Mouse (Mus musculus) spleen, postnatal 14 days (tissue): ENCODE measurements around the gene Lrrc10.
"Not testable (repeated sequence)": the region's sequence is repeated elsewhere in the genome, so short reads cannot be mapped to it uniquely, and the experiment has no call there.

Source experiments
- DNase-seq, 2 experiments: peaks; one replicate each; pipeline ENCODE4 v3.0.0; 2021 to 2022; ENCODE audit warnings: low spot score in 2 of 2

The Lrrc10 gene

GRCm38 (mm10) chr10:117045175-117046056, at the start of gene Lrrc10:
TSS of gene Lrrc10 (plus strand) at chr10:117045341.
- DNase-seq, result no peak

GRCm38 (mm10) chr10:116995584-116996235, 49.4 kb upstream of the Lrrc10 start:
- DNase-seq, result no peak

GRCm38 (mm10) chr10:116996236-116996600, 48.9 kb upstream of the Lrrc10 start:
- no peak for DNase-seq

GRCm38 (mm10) chr10:116998716-116999455, 46.3 kb upstream of the Lrrc10 start:
- DNase-seq, result no peak

- no peak for DNase-seq
These were observed 44.2 kb upstream of the Lrrc10 start for GRCm38 (mm10) chr10:117000975-117001374.

GRCm38 (mm10) chr10:117004695-117005094, 40.4 kb upstream of the Lrrc10 start:
- no peak for DNase-seq

- DNase-seq, result no peak
These were observed 39.3 kb upstream of the Lrrc10 start for GRCm38 (mm10) chr10:117005707-117006464.

GRCm38 (mm10) chr10:117009691-117010090, 35.5 kb upstream of the Lrrc10 start:
- no peak for DNase-seq

- no peak for DNase-seq
These were observed 34.1 kb upstream of the Lrrc10 start for GRCm38 (mm10) chr10:117011047-117011446.

GRCm38 (mm10) chr10:117013689-117014390, 31.3 kb upstream of the Lrrc10 start:
- DNase-seq, result no peak

- no peak for DNase-seq
These were observed 30.6 kb upstream of the Lrrc10 start for GRCm38 (mm10) chr10:117014565-117014964.

GRCm38 (mm10) chr10:117018281-117018840, 26.8 kb upstream of the Lrrc10 start:
- no peak for DNase-seq

- no peak for DNase-seq
These were observed 24.0 kb upstream of the Lrrc10 start for GRCm38 (mm10) chr10:117021020-117021754.

GRCm38 (mm10) chr10:117023693-117024092, 21.4 kb upstream of the Lrrc10 start:
- no peak for DNase-seq

GRCm38 (mm10) chr10:117025776-117026175, 19.4 kb upstream of the Lrrc10 start:
- not testable (repeated sequence) for DNase-seq

- no peak for DNase-seq
These were observed 19.0 kb upstream of the Lrrc10 start for GRCm38 (mm10) chr10:117026176-117026575.

GRCm38 (mm10) chr10:117031160-117031559, 14.0 kb upstream of the Lrrc10 start:
- DNase-seq, result no peak

- DNase-seq, result peak; percentile 40 to 69
These were observed 11.4 kb upstream of the Lrrc10 start for GRCm38 (mm10) chr10:117033785-117034184.

GRCm38 (mm10) chr10:117040355-117040754, 4.8 kb upstream of the Lrrc10 start:
- DNase-seq, result no peak

- DNase-seq, result no peak
These were observed 2.8 kb upstream of the Lrrc10 start for GRCm38 (mm10) chr10:117042295-117042694.
